Mouse (Mus musculus) liver, embryonic 12.5 days (tissue): ENCODE measurements at regions not wholly inside any gene's neighbourhood (a gene's known extent, or its start where the extent isn't known, plus 50 kb on each side); places are given as distances from the start of the nearest gene placed in this dataset.
A peak's percentile ranks its signal among the peaks of the same experiment; 100 is the strongest.

Experiments
- ATAC-seq: fragments of 200-750 bp; cut with Nextera tagmentation; 2 replicates; pipeline ENCODE4 v1.8.0; 2017; ENCODE audit warnings: moderate number of reproducible peaks, mild to moderate bottlenecking, moderate library complexity
- H3K27ac ChIP-seq: fragments of 300-500 bp; sonication (generic); 2 replicates; pipeline ENCODE4 v1.5.1; 2016; ENCODE audit warnings: mild to moderate bottlenecking
- H3K27me3 ChIP-seq: fragments of 300-500 bp; sonication (generic); replicated peaks from 2 replicates; pipeline ENCODE4 v1.6.1; 2016; ENCODE audit warnings: mild to moderate bottlenecking, moderate library complexity
- H3K36me3 ChIP-seq: fragments of 300-500 bp; sonication (generic); 2 replicates; pipeline ENCODE4 v1.6.1; 2016; ENCODE audit warnings: mild to moderate bottlenecking, moderate library complexity
- H3K4me1 ChIP-seq: fragments of 300-500 bp; sonication (generic); 2 replicates; pipeline ENCODE4 v1.6.1; 2016
- H3K4me2 ChIP-seq: fragments of 300-500 bp; sonication (generic); 2 replicates; pipeline ENCODE4 v1.6.1; 2016; ENCODE audit warnings: mild to moderate bottlenecking, moderate library complexity
- H3K4me3 ChIP-seq: fragments of 300-500 bp; sonication (generic); 2 replicates; pipeline ENCODE4 v1.5.1; 2016; ENCODE audit warnings: mild to moderate bottlenecking, moderate library complexity
- H3K9ac ChIP-seq: fragments of 300-500 bp; sonication (generic); 2 replicates; pipeline ENCODE4 v1.6.1; 2016; ENCODE audit warnings: mild to moderate bottlenecking, moderate library complexity
- H3K9me3 ChIP-seq: fragments of 300-500 bp; sonication (generic); replicated peaks from 2 replicates; pipeline ENCODE4 v1.6.1; 2016; ENCODE audit warnings: mild to moderate bottlenecking, moderate library complexity
- WGBS: fragments of 180-500 bp; shearing (Covaris S2); methylation state at CpG from one replicate; pipeline ENCODE4 v1.1.7; 2016; ENCODE audit not compliant: insufficient replicate concordance; 5-methylcytosine and 5-hydroxymethylcytosine counted together

DNA sequence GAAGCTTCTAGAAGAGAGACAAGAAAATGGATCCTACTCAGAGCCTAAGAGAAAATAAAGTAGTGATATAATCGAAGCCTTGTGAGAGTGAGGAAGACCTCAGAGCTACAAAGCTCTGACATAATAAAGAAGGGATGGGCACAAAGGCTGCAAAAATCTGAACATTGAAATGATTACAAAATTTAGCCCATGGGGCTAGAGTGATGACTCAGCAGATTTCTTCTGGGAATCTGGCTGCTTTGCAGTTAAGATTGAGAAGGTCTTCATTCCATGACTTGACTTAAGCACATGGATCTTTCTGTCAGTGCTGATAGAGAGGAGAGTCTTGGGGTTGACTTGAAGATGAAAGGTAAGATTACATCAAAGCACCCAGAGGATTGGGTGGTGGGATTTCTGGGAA, 633.3 kb upstream of the Gm19410 start:
- ATAC-seq: no peak
- H3K4me2 ChIP-seq: no peak overlapping the region
- no peaks in the 10 kb centered on the region for H3K27me3 ChIP-seq
- H3K36me3 ChIP-seq: no peaks in the 10 kb centered on the region
- no peak overlapping the region for H3K27ac ChIP-seq
- H3K4me1 ChIP-seq: no peaks in the 10 kb centered on the region
- no peak overlapping the region for H3K9ac ChIP-seq
- no peak overlapping the region for H3K4me3 ChIP-seq
- 65% methylated on average over 1 of the region's 1 CpGs for WGBS
- H3K9me3 ChIP-seq: no peaks in the 10 kb centered on the region

- H3K4me2 ChIP-seq: no peak overlapping the region
- no peaks in the 10 kb centered on the region for H3K4me1 ChIP-seq
- no peak overlapping the region for H3K27ac ChIP-seq
- H3K27me3 ChIP-seq: no peaks in the 10 kb centered on the region
- H3K9me3 ChIP-seq: no peaks in the 10 kb centered on the region
- no peak for ATAC-seq
- H3K9ac ChIP-seq: no peak overlapping the region
- WGBS: 72% methylated on average over 7 of the region's 7 CpGs
- no peak overlapping the region for H3K4me3 ChIP-seq
- no peaks in the 10 kb centered on the region for H3K36me3 ChIP-seq
Observed at GRCm38 (mm10) chr8:35135630-35136029, 630.0 kb upstream of the Gm19410 start.

- no peak overlapping the region for H3K27ac ChIP-seq
- ATAC-seq: no peak
- H3K4me3 ChIP-seq: no peak overlapping the region
- no peak overlapping the region for H3K9ac ChIP-seq
- no peak overlapping the region for H3K4me2 ChIP-seq
- H3K9me3 ChIP-seq: no peaks in the 10 kb centered on the region
- no peaks in the 10 kb centered on the region for H3K4me1 ChIP-seq
- H3K27me3 ChIP-seq: no peaks in the 10 kb centered on the region
- 61% methylated on average over 3 of the region's 3 CpGs for WGBS
- H3K36me3 ChIP-seq: no peaks in the 10 kb centered on the region
Observed at GRCm38 (mm10) chr8:35136643-35137042, 628.9 kb upstream of the Gm19410 start.

GRCm38 (mm10) chr8:35140775-35141174, 624.8 kb upstream of the Gm19410 start:
- Histone ChIP-seq H3K4me2 (no peak overlapping the region), H3K36me3 (no peaks in the 10 kb centered on the region), H3K27ac (no peak overlapping the region), H3K27me3 (no peaks in the 10 kb centered on the region), H3K9ac (no peak overlapping the region), H3K9me3 (no peaks in the 10 kb centered on the region), H3K4me1 (no peaks in the 10 kb centered on the region), H3K4me3 (no peak overlapping the region)
- ATAC-seq: no peak
- WGBS: 62% methylated on average over 1 of the region's 1 CpGs

DNA sequence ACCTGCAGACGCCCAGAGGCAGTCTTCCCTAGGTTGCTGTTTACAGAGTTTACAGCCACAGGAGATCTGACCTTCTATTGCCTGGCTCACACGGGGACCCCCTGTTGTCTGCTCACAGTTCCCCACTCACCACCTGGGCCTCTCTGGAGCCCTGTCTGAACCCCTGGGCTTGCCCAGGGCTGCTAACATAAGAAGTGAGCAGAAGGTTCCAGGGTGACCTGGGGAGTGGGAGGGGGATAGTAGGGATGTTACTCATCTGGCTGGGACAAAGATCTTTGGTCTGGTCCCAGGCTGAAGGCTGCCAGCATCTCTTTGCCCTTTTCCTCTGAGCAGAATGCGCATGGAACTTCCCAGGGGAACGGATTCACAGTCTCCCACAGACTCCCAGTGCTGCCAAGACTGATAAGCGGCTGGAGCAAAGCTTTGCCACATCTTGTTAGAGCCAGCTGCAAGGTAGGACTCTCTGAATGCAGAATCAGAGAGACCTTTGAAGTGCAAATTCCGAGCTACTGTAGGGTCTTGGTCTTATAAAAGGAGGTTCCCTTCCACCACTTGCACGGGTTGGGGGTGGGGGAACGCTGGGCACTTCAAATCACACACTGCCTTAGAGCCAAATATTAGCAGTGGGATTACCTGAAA, 622.5 kb upstream of the Gm19410 start:
- WGBS: 20% methylated on average over 8 of the region's 8 CpGs

DNA sequence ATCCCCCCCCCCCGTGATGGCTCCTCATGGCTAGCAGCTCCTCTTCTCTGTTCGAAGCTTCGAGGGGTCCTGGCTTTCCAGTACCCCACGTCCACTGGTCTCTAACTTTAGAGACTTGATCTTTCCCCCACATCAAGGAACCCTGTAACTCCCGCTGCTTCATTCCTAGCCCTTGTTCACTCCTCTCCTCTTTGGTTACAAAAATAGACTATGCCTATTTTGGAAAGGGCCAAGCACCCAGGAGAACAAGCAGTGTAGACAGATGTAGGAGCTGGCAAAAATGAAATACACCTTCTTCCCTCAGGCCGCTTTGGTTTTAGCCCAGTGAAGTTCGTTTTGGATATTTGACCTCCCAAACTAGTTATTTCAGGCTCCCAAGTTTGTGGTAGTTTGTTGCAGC, 621.9 kb upstream of the Gm19410 start:
- Histone ChIP-seq H3K4me1 (no peaks in the 10 kb centered on the region), H3K9me3 (no peaks in the 10 kb centered on the region), H3K36me3 (no peaks in the 10 kb centered on the region), H3K4me2 (no peak overlapping the region), H3K27me3 (no peaks in the 10 kb centered on the region), H3K9ac (no peak overlapping the region), H3K4me3 (no peak overlapping the region), H3K27ac (no peak overlapping the region)
- WGBS: 45% methylated on average over 7 of the region's 7 CpGs
- no peak for ATAC-seq

More for the DNA sequence above, 622.5 kb upstream of the Gm19410 start:
- H3K36me3 ChIP-seq: no peaks in the 10 kb centered on the region
- no peaks in the 10 kb centered on the region for H3K27me3 ChIP-seq
- H3K4me2 ChIP-seq: no peak overlapping the region
- H3K4me1 ChIP-seq: no peaks in the 10 kb centered on the region
- ATAC-seq: no peak
- H3K4me3 ChIP-seq: no peak overlapping the region
- H3K9ac ChIP-seq: no peak overlapping the region
- H3K9me3 ChIP-seq: no peaks in the 10 kb centered on the region
- no peak overlapping the region for H3K27ac ChIP-seq

- no peak overlapping the region for H3K4me2 ChIP-seq
- no peak overlapping the region for H3K9ac ChIP-seq
- no peak for ATAC-seq
- 44% methylated on average over 4 of the region's 4 CpGs for WGBS
- H3K4me3 ChIP-seq: no peak overlapping the region
- H3K27ac ChIP-seq: no peak overlapping the region
- no peaks in the 10 kb centered on the region for H3K4me1 ChIP-seq
- no peaks in the 10 kb centered on the region for H3K36me3 ChIP-seq
- no peaks in the 10 kb centered on the region for H3K27me3 ChIP-seq
- no peaks in the 10 kb centered on the region for H3K9me3 ChIP-seq
Observed at GRCm38 (mm10) chr8:35144401-35144800, 621.2 kb upstream of the Gm19410 start.

DNA sequence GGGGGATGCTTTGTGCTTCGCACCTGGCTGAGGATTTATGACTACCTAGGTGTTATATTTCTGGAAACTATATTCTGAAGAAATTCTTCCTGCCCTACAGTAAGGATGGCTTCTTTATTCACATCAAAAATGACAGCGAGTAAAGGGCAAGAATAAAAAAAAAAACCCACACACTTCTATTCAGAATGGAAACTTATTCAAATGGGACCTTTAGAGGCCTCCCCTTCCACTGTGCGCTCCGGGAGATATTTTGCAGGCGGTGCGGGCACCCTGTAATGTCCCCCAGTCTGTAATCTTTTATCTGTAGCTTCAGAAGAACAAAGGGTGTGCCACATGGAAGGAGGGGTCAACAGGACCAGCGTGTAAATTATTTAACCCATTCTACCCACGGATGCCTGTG, 618.1 kb upstream of the Gm19410 start:
- no peak for ATAC-seq
- H3K4me2 ChIP-seq: no peak overlapping the region
- WGBS: 76% methylated on average over 8 of the region's 8 CpGs
- no peak overlapping the region for H3K9ac ChIP-seq
- H3K4me3 ChIP-seq: no peak overlapping the region
- H3K9me3 ChIP-seq: no peaks in the 10 kb centered on the region
- H3K27ac ChIP-seq: no peak overlapping the region
- H3K36me3 ChIP-seq: no peaks in the 10 kb centered on the region
- H3K27me3 ChIP-seq: no peaks in the 10 kb centered on the region
- no peaks in the 10 kb centered on the region for H3K4me1 ChIP-seq

GRCm38 (mm10) chr8:35147967-35148366, 617.6 kb upstream of the Gm19410 start:
- Histone ChIP-seq H3K4me1 (no peaks in the 10 kb centered on the region), H3K4me3 (no peak overlapping the region), H3K36me3 (no peaks in the 10 kb centered on the region), H3K27ac (no peak overlapping the region), H3K4me2 (no peak overlapping the region), H3K27me3 (no peaks in the 10 kb centered on the region), H3K9ac (no peak overlapping the region), H3K9me3 (no peaks in the 10 kb centered on the region)
- 76% methylated on average over 8 of the region's 8 CpGs for WGBS
- ATAC-seq: no peak

- Histone ChIP-seq H3K27me3 (no peaks in the 10 kb centered on the region), H3K4me3 (no peak overlapping the region), H3K27ac (no peak overlapping the region), H3K9me3 (no peaks in the 10 kb centered on the region), H3K36me3 (no peaks in the 10 kb centered on the region), H3K4me2 (no peak overlapping the region), H3K4me1 (no peaks in the 10 kb centered on the region), H3K9ac (no peak overlapping the region)
- no peak for ATAC-seq
- 66% methylated on average over 8 of the region's 8 CpGs for WGBS
Observed at GRCm38 (mm10) chr8:35152585-35152984, 613.0 kb upstream of the Gm19410 start.

GRCm38 (mm10) chr8:35156272-35156671, 609.3 kb upstream of the Gm19410 start:
- 48% methylated on average over 5 of the region's 5 CpGs for WGBS
- Histone ChIP-seq H3K4me3 (no peak overlapping the region), H3K27ac (no peak overlapping the region), H3K9me3 (no peaks in the 10 kb centered on the region), H3K4me1 (no peaks in the 10 kb centered on the region), H3K36me3 (no peaks in the 10 kb centered on the region), H3K9ac (no peak overlapping the region), H3K27me3 (no peaks in the 10 kb centered on the region), H3K4me2 (no peak overlapping the region)
- ATAC-seq: no peak

DNA sequence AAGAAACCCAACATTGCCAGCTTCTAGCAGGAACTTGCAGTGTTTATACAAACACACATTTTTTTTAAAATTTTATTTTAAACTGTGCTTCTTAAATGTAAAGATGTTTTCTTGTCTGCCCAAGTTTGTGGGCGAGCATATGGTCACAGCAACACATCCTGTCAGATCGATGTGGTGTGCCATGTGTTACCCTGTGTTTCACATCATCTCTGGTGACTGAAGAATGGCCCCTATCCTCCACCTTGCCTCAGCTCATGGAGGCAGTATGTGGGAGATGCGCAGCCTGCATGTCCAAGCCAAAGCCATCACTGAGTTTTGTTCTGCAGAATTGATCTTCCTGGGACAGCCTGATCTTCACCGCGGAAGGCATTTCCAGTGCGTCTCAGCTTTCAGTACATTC, 607.9 kb upstream of the Gm19410 start:
- ATAC-seq: no peak
- Histone ChIP-seq H3K9ac (no peak overlapping the region), H3K4me2 (no peak overlapping the region), H3K27ac (no peak overlapping the region), H3K36me3 (no peaks in the 10 kb centered on the region), H3K4me3 (no peak overlapping the region), H3K27me3 (no peaks in the 10 kb centered on the region), H3K4me1 (no peaks in the 10 kb centered on the region), H3K9me3 (no peaks in the 10 kb centered on the region)
- 71% methylated on average over 6 of the region's 6 CpGs for WGBS

GRCm38 (mm10) chr8:35159329-35159728, 606.3 kb upstream of the Gm19410 start:
- H3K27ac ChIP-seq: no peak overlapping the region
- no peaks in the 10 kb centered on the region for H3K4me1 ChIP-seq
- 17% methylated on average over 12 of the region's 12 CpGs for whole genome bisulfite sequencing
- no peaks in the 10 kb centered on the region for H3K36me3 ChIP-seq
- ATAC-seq: no peak
- H3K4me3 ChIP-seq: no peak overlapping the region
- no peak overlapping the region for H3K9ac ChIP-seq
- H3K27me3 ChIP-seq: no peaks in the 10 kb centered on the region
- H3K4me2 ChIP-seq: 0 out of 2 replicates have a peak overlapping the region, but pooled peaks have one; percentile 14
- no peaks in the 10 kb centered on the region for H3K9me3 ChIP-seq
